Mouse (Mus musculus): ENCODE measurements at regions not wholly inside any gene's neighbourhood (a gene's known extent, or its start where the extent isn't known, plus 50 kb on each side); places are given as distances from the start of the nearest gene placed in this dataset.

DNA sequence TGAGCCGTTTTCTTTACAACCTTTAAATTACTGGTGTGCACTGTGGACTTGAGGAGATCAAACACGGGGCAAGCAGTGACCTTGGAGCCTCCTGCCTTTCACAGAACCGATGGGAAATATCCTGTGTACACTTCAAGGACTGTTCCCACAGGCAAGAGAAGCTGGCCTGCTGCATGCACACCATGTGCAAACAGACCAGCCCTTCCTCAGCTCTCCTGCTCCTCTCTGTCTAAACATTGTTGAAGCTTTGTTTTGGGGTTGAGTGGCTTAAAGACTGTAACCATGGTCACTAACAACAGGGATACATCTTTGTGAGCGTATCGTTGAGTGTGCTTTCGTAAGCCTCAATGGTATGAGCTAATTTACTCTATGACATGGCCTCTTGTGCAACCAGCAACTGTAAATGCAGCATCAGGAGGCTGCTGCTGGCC is 50.2 kb upstream of the Agps start:
- no peak for TF ChIP-seq GATA4 (IDR thresholded peaks at IDR 0.05; ENCODE audit: insufficient replicate concordance, low read length)

GRCm38 (mm10) chr2:75781078-75781477 is 50.9 kb upstream of the Agps start:
- TF ChIP-seq GATA4 (IDR thresholded peaks at IDR 0.05; ENCODE audit: insufficient replicate concordance, low read length): no peak

GRCm38 (mm10) chr2:75777040-75777451 is 54.9 kb upstream of the Agps start:
- peak; percentile 72; the same call in 1 of the 2 replicates for TF ChIP-seq GATA4 (IDR thresholded peaks at IDR 0.05; ENCODE audit: insufficient replicate concordance, low read length)

DNA sequence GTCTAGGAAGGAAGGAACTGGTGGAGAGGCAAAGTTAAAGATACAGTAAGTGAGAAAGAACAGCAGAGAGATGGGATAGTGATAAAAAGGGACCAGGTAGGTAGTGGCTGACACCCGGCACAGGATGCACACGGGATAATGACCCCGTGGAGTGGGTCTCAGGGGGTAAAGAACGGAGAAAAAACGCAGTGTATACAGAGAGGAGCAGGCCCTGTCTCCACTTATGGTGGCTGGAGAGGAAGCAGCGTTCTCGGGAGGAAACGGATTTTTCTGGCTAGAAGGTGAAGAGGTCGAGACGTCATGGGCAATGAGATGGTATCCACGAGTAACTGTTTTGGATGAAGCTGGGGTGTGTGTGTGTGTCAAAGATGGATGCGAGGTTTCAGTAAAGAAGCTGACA is 55.4 kb upstream of the Agps start:
- no peak for TF ChIP-seq GATA4 (IDR thresholded peaks at IDR 0.05; ENCODE audit: insufficient replicate concordance, low read length)

DNA sequence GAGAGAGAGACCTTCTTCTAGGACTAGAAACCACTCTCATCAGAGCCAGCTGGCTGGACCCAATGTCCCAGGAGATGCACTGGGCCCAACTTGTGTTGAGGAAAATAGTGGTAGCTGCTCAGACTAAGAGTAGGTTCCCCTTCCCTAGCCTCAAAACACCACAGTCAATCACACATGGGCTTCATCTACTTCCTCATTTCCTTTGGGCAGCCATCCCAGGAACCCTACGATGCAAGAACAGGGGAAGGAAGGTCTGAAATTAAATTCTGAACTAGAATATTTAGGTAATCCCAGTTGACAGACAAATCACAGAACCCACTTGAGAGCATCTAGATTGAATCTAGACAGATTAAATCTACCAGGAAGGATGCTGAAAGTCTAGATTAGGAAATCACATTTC is 56.8 kb upstream of the Agps start:
- no peak for TF ChIP-seq GATA4 (IDR thresholded peaks at IDR 0.05; ENCODE audit: insufficient replicate concordance, low read length)

GRCm38 (mm10) chr2:75773431-75773830 is 58.5 kb upstream of the Agps start:
- no peak for TF ChIP-seq GATA4 (IDR thresholded peaks at IDR 0.05; ENCODE audit: insufficient replicate concordance, low read length)

- TF ChIP-seq GATA4 (IDR thresholded peaks at IDR 0.05; ENCODE audit: insufficient replicate concordance, low read length): peak; percentile 88; the same call in 1 of the 2 replicates
Measured at GRCm38 (mm10) chr2:75772251-75772956, 59.6 kb upstream of the Agps start.

- peak; percentile 87 for TF ChIP-seq GATA4 (IDR thresholded peaks at IDR 0.05; ENCODE audit: insufficient replicate concordance, low read length)
Measured at GRCm38 (mm10) chr2:75770633-75771032, 61.3 kb upstream of the Agps start.

DNA sequence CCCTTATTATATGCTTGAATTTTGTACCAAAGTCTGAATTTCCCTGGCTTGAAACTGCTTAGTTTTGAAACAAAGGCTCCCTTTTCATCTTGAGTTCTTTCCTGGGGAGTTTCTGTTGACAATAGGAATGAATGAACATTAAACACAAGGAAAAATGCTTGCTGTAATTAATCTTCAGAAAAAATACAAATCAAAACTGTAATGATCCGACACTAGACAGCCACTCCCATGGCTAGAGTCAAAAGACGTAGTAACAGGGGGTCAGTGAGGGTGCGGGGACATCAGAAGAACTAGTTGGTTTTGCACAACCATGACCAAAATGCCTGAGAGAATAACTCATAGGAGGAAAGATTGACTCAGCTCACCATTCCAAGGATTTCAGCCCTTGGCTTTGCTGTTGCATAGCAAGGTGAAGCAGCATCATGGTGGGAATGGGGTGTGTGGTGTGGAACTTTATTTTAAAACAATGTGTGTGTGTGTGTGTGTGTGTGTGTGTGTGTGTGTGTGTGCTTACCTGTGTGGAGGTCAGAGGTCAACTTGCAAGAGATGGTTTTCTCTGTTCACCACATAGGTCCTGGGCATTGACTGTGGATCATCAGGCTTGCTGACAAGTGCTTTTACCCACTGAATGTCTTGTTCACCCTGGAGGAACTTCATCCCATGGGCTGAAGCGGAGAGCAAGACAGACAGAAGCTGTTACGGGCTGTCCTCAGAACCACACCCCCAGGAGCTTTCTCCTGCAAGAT is 63.2 kb upstream of the Agps start:
- no peak for TF ChIP-seq GATA4 (IDR thresholded peaks at IDR 0.05; ENCODE audit: insufficient replicate concordance, low read length)

DNA sequence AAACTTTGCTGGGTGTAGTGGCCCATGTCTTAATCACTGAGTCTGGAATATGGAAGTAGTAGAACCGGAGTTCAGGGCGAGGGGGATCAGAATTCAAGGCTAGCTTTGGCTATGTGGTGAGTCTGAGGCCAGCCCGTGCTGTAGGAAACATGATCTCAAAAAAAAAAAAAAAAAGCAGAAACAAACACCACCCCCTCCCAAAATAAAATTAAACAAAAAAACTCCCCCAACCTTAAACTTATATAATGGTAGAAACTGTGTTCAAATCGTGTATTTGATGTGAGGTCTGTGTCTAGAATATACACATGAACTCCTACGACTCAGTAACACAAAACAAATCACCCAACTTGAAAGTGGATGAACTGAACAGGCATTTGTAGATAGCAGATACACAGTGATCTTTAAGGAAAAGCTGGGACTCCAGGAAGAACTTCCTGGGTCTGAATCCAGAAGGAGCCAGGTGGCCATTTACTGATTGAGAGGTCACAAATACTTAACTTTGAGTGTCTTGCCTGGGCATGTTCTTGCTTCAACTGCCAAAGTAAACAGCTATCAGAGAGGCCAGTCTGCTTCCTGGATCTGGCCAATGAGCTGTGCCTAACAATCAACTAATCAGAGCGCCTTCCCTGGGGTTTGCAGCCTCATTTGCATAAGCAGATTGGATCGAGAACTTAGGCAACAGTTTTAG is 63.6 kb upstream of the Nfe2l2 start:
- TF ChIP-seq GATA4 (IDR thresholded peaks at IDR 0.05; ENCODE audit: insufficient replicate concordance, low read length): peak; percentile 31; the same call in 1 of the 2 replicates

DNA sequence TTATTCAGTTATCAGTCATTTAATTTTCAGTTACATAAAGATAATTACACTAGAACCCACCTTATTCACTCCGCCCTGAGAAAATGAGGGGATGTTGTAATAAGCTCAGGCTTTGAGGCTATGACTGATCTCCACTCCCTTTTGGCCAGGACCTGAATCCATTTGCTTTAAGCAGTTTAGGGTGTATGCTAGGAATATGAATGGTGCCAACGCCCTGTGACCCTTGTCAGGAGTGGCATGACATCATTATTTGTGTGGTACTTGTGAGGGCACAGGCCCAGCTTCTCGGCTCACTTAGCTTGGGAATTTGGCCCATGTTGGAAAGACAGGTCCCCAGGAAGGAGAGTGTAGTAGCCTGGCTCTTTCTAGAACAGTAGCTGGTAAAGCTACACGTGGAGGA is 61.0 kb upstream of the Nfe2l2 start:
- TF ChIP-seq GATA4 (IDR thresholded peaks at IDR 0.05; ENCODE audit: insufficient replicate concordance, low read length): no peak

- peak; percentile 56; the same call in 1 of the 2 replicates for TF ChIP-seq GATA4 (IDR thresholded peaks at IDR 0.05; ENCODE audit: insufficient replicate concordance, low read length)
Measured at GRCm38 (mm10) chr2:75763252-75763651, 58.8 kb upstream of the Nfe2l2 start.

DNA sequence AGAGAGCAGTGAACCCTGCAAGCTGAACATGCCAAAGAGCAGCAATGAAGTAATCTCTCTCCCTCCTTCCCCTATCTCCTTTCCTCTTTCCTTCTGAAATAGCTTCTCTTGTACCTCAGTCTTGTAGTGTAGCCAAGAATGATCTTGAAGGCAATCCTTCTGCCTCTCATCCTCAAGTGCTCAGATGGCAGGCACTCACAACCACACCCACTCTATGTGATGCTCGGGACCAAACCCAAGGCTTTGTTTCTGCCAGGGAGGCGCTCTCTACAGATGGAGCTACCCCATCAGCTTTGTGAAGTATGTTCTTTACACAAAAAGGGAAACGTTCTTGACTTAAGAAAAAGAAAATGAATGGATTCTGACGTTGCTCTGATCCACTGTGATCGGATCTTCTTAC is 57.6 kb upstream of the Nfe2l2 start:
- TF ChIP-seq GATA4 (IDR thresholded peaks at IDR 0.05; ENCODE audit: insufficient replicate concordance, low read length): no peak

DNA sequence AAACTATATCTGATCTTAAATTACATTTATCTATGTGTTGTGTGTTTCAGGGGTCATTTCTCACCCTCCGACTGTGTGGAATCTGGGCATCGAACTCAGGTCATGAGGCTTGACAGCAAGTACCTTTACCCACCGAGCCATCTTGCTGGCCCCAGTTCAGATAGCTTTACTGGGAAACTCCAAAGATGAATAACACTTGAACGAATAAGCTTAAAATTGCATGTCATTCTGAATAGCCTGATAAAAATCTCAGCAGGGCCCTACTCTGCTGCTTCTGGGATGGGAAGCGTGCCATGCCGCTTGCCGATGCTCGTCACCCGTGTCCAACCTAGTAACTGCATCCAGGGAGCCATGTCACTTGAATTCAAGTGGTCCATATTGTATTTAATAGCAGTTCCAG is 57.2 kb upstream of the Nfe2l2 start:
- TF ChIP-seq GATA4 (IDR thresholded peaks at IDR 0.05; ENCODE audit: insufficient replicate concordance, low read length): no peak

GRCm38 (mm10) chr2:75759196-75759885 is 54.9 kb upstream of the Nfe2l2 start:
- no peak for TF ChIP-seq GATA4 (IDR thresholded peaks at IDR 0.05; ENCODE audit: insufficient replicate concordance, low read length)

All from liver, adult (tissue).